Mouse (Mus musculus) bone marrow macrophage, adult 2 months (primary cell): ENCODE data around the gene Msi2.

Source experiments
- CTCF ChIP-seq: IDR thresholded peaks from 2 replicates; pipeline ENCODE4 v1.5.1; 2012; ENCODE audit warnings: low read depth, mild to moderate bottlenecking, low read length, moderate library complexity
- POLR2A ChIP-seq: IDR thresholded peaks from 2 replicates; pipeline ENCODE4 v1.6.1; 2012; ENCODE audit warnings: mild to moderate bottlenecking, low read depth, low read length, borderline replicate concordance

DNA sequence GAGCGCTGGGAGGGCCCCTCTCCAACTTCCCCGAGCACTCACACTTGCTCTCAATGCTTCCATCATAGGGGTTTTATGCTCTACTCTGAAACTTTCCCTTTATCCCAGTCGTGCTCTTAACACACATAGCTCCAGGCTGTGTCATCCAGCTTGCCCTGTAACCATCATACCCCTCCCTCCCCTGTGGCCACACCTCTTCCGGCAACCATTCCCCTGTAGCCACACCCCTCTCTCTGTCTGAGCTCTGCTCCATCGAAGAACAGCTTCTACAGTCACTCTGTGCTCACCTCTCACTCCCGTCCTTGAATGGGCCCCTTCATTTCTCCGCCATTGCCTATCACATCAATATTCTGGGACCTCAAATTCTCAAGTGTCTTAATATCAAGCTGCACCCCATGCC lies 219.8 kb downstream of the Msi2 start:
- TF ChIP-seq POLR2A, result no peak
- no peak for TF ChIP-seq CTCF
